Mouse (Mus musculus) stomach, postnatal 0 days (tissue): Measurements from ENCODE around the gene Ccdc157.

Experiments
- CTCF ChIP-seq: IDR thresholded peaks from 2 replicates; pipeline ENCODE4 v1.5.1; 2016; ENCODE audit warnings: antibody characterized with exemption, low read depth, mild to moderate bottlenecking, moderate library complexity
- EP300 ChIP-seq: optimal IDR thresholded peaks from 2 replicates; pipeline ENCODE3; 2016; ENCODE audit warnings: antibody characterized with exemption

- TF ChIP-seq CTCF = no peak
- no peak for TF ChIP-seq EP300
Measured at GRCm38 (mm10) chr11:4149886-4150285, 10.2 kb downstream of the Ccdc157 start.
